Mouse (Mus musculus) myocyte (in vitro differentiated cells): ENCODE data around the gene Aff3. TPM values are rescaled to one million over a fixed set of nuclear protein-coding genes. Genes with fewer than 3 reads are reported as not detected.
"Not testable (repeated sequence)": the region's sequence is repeated elsewhere in the genome, so short reads cannot be mapped to it uniquely, and the experiment has no call there.

Source experiments
- H3K27me3 ChIP-seq: one replicate; pipeline ENCODE4 v1.6.1; 2011; ENCODE audit not compliant: control insufficient read depth, insufficient read depth, insufficient read length
- H3K36me3 ChIP-seq: one replicate; pipeline ENCODE4 v1.6.1; 2011; ENCODE audit not compliant: control insufficient read depth, insufficient read depth
- H3K4me2 ChIP-seq: one replicate; pipeline ENCODE4 v1.6.1; 2011; ENCODE audit warnings: low read depth, control low read depth
- H3K4me3 ChIP-seq: one replicate; pipeline ENCODE4 v1.5.1; 2011; ENCODE audit warnings: mild to moderate bottlenecking, control low read depth, moderate library complexity
- H3K79me2 ChIP-seq: one replicate; pipeline ENCODE4 v1.6.1; 2011; ENCODE audit not compliant: control insufficient read depth, insufficient read depth
- H3ac ChIP-seq: one replicate; pipeline ENCODE4 v1.6.1; 2011; ENCODE audit not compliant: control insufficient read depth, insufficient read length
- CEBPB ChIP-seq: IDR thresholded peaks from 2 replicates; pipeline ENCODE4 v1.6.1; 2011; ENCODE audit warnings: mild to moderate bottlenecking, moderate library complexity; ENCODE audit not compliant: poor library complexity, insufficient read depth, severe bottlenecking
- E2F4 ChIP-seq: IDR thresholded peaks from one replicate; pipeline ENCODE4 v1.6.1; 2011; ENCODE audit warnings: mild to moderate bottlenecking, control low read depth, moderate library complexity; ENCODE audit not compliant: insufficient read depth
- MAX ChIP-seq: IDR thresholded peaks from one replicate; pipeline ENCODE4 v1.6.1; 2011; ENCODE audit warnings: low read depth, mild to moderate bottlenecking, control low read depth
- MYOD1 ChIP-seq, 3 experiments: IDR thresholded peaks; one replicate each; pipeline ENCODE4 v1.6.1; 2011; ENCODE audit warnings: control low read depth in 2 of 3, low read depth in 2 of 3, mild to moderate bottlenecking in 2 of 3, moderate library complexity in 1 of 3; ENCODE audit not compliant: insufficient read length in 2 of 3, control insufficient read depth in 1 of 3
- MYOG ChIP-seq, 3 experiments: IDR thresholded peaks; one replicate each; pipeline ENCODE4 v1.6.1; 2011; ENCODE audit warnings: control low read depth in 2 of 3, low read depth in 2 of 3, mild to moderate bottlenecking in 2 of 3; ENCODE audit not compliant: insufficient read length in 2 of 3, control insufficient read depth in 1 of 3, insufficient read depth in 1 of 3
- POLR2A ChIP-seq: IDR thresholded peaks from one replicate; pipeline ENCODE4 v1.6.1; 2011; ENCODE audit warnings: low read depth, mild to moderate bottlenecking, control low read depth, moderate library complexity; ENCODE audit not compliant: insufficient read length
- POLR2AphosphoS2 ChIP-seq: IDR thresholded peaks from one replicate; pipeline ENCODE4 v1.6.1; 2011; ENCODE audit warnings: low read depth, control low read depth; ENCODE audit not compliant: insufficient read length
- REST ChIP-seq: IDR thresholded peaks from one replicate; pipeline ENCODE4 v1.6.1; 2011; ENCODE audit warnings: mild to moderate bottlenecking, control low read depth, moderate library complexity; ENCODE audit not compliant: insufficient read depth, insufficient read length
- SRF ChIP-seq: IDR thresholded peaks from one replicate; pipeline ENCODE4 v1.6.1; 2011; ENCODE audit warnings: low read depth; ENCODE audit not compliant: control insufficient read depth, insufficient read length
- TCF12 ChIP-seq: IDR thresholded peaks from one replicate; pipeline ENCODE4 v1.6.1; 2011; ENCODE audit warnings: mild to moderate bottlenecking, control low read depth; ENCODE audit not compliant: poor library complexity, insufficient read depth, severe bottlenecking
- TCF3 ChIP-seq: IDR thresholded peaks from one replicate; pipeline ENCODE4 v1.6.1; 2011; ENCODE audit warnings: low read depth, control low read depth; ENCODE audit not compliant: insufficient read length
- USF1 ChIP-seq: IDR thresholded peaks from one replicate; pipeline ENCODE4 v1.6.1; 2011; ENCODE audit warnings: low read depth, mild to moderate bottlenecking, control low read depth, moderate library complexity
- polyA plus RNA-seq: library from polyadenylated mRNA; unstranded; fragments of >200 nt; fragmentation: generic; extraction: Trizol; gene quantifications from one replicate; pipeline ENCODE4 v1.2.1, GENCODE M21; 2012; ENCODE audit warnings: missing spikeins

Aff3 gene
- polyA plus RNA-seq, 1 experiment: not detected

GRCm38 (mm10) chr1:38439751-38440470, 224.8 kb downstream of the Aff3 start:
- Histone ChIP-seq H3K79me2 (no peaks in the 10 kb centered on the region), H3K36me3 (no peaks in the 10 kb centered on the region), H3K4me3 (no peak overlapping the region), H3K27me3 (no peaks in the 10 kb centered on the region), H3K4me2 (no peak overlapping the region), H3ac (no peak overlapping the region)
- TF ChIP-seq TCF3: no peak

DNA sequence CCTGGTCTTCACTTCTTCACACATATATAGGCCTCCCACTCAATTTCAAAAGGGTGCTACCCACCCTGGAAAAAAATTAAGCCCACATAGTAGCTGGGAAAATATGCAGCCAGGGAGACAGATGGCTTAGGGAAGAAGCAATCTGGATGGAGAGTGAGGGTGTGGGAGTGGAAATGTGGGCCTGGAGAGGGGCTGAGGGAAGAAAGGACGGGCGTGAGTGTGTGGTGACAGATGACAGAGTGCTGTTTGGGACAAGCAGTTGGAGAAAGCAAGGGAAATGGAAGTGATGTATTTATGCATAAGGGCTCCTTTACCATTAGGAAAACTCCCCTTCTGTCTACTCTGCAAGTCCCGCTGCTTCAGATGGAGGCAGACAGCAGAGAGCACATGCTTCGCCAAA, 226.3 kb downstream of the Aff3 start:
- Histone ChIP-seq H3K36me3 (no peaks in the 10 kb centered on the region), H3K4me3 (no peak overlapping the region), H3ac (no peak overlapping the region), H3K79me2 (no peaks in the 10 kb centered on the region), H3K27me3 (no peaks in the 10 kb centered on the region), H3K4me2 (no peak overlapping the region)
- TF ChIP-seq USF1 (no peak), MAX (no peak), MYOG (IDR thresholded peaks at IDR 0.05; ENCODE audit: control insufficient read depth in 1 of 3, insufficient read depth in 1 of 3, insufficient read length in 2 of 3, low read depth in 2 of 3) (no peak), REST (no peak), SRF (no peak)

- H3K36me3 ChIP-seq: no peaks in the 10 kb centered on the region
- TF ChIP-seq MAX (no peak), MYOG (IDR thresholded peaks at IDR 0.05; ENCODE audit: control insufficient read depth in 1 of 3, insufficient read depth in 1 of 3, insufficient read length in 2 of 3, low read depth in 2 of 3) (no peak), POLR2AphosphoS2 (no peak), REST (no peak), MYOD1 (IDR thresholded peaks at IDR 0.05; ENCODE audit: control insufficient read depth in 1 of 3, insufficient read length in 2 of 3, low read depth in 2 of 3) (no peak), TCF12 (no peak), E2F4 (no peak), USF1 (no peak), POLR2A (no peak), CEBPB (no peak), TCF3 (no peak), SRF (no peak)
These were observed 227.1 kb downstream of the Aff3 start for GRCm38 (mm10) chr1:38437671-38438070.

DNA sequence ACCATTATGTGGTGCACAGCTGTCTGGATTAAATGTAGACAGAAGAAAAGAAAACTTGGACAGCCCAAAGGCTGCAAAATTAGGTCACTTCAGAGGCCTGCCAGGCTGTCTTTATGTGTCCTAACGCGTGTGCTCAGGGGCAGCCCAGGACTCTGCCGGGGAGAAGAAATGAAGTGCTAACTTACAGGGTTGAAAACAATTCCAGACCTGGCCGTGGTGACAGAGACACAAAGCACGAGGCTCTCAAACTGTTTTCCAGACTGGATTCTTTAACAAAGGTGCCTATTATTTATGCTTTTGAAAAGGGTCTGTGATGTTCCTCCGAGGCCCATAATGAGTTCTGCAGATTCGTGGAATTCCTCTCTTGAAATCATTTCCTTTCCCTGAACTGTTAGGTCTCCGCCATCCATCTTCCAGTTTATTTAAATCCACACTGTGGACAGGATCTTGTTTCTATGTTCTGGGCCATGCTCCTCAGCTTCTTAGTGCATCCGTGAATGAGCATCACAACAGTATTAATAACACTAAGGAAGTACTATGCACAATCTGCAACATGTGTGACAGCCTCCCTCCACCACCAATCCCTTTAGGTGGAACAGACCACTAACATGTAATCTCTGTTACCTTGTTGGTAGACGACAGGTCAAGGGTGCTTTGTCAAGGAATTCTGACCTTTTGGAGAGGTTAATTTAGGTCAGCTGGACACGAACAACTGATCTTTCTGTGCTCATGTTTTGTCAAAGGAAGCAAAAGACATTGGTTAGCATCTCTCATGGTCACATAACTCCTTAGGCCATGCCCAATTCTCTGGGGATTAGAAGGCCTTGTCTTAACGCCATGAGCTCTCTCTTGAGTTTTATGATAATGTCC, 228.0 kb downstream of the Aff3 start:
- no peak for TF ChIP-seq REST
- TF ChIP-seq MYOG (IDR thresholded peaks at IDR 0.05; ENCODE audit: control insufficient read depth in 1 of 3, insufficient read depth in 1 of 3, insufficient read length in 2 of 3, low read depth in 2 of 3): no peak
- TF ChIP-seq POLR2AphosphoS2: no peak
- no peak for TF ChIP-seq TCF12
- TF ChIP-seq MAX: no peak
- TF ChIP-seq CEBPB: no peak
- no peak for TF ChIP-seq USF1
- TF ChIP-seq E2F4: no peak
- TF ChIP-seq POLR2A: no peak
- no peaks in the 10 kb centered on the region for H3K79me2 ChIP-seq
- no peaks in the 10 kb centered on the region for H3K27me3 ChIP-seq
- no peak overlapping the region for H3ac ChIP-seq
- H3K4me3 ChIP-seq: no peak overlapping the region
- H3K36me3 ChIP-seq: no peaks in the 10 kb centered on the region
- H3K4me2 ChIP-seq: no peak overlapping the region

More at GRCm38 (mm10) chr1:38437671-38438070, 227.1 kb downstream of the Aff3 start:
- peak overlapping the region; percentile 10 for H3K4me2 ChIP-seq
- H3K27me3 ChIP-seq: no peaks in the 10 kb centered on the region
- no peak overlapping the region for H3ac ChIP-seq
- no peaks in the 10 kb centered on the region for H3K79me2 ChIP-seq
- no peak overlapping the region for H3K4me3 ChIP-seq

DNA sequence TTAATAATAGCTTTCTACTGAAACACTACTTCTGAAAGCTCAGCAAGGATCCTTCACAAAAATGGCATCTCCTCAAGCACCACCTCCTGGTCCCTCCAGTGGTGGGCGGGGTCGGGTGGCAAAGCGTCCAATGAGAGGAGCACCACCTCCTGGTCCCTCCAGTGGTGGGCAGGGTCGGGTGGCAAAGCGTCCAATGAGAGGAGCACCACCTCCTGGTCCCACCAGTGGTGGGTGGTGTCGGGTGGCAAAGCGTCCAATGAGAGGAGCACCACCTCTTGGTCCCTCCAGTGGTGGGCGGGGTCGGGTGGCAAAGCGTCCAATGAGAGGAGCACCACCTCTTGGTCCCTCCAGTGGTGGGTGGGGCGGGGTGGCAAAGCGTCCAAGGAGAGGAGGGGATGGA, 234.4 kb downstream of the Aff3 start:
- not testable (repeated sequence) for H3ac ChIP-seq, H3K79me2 ChIP-seq, H3K4me3 ChIP-seq, H3K4me2 ChIP-seq, H3K27me3 ChIP-seq, H3K36me3 ChIP-seq
